Mouse (Mus musculus): ENCODE data around the gene Metap1d. TPM values are rescaled to one million over a fixed set of nuclear protein-coding genes. Genes with fewer than 3 reads are reported as not detected.

Gene Metap1d
- polyA plus RNA-seq, 1 experiment from 2014 or later: 33.4 TPM

GRCm38 (mm10) chr2:71458624-71459023 is 5.5 kb downstream of the Metap1d start:
- H3K4me2 ChIP-seq: no peak overlapping the region
- no peak for ATAC-seq (ENCODE audit: low FRiP score)
- WGBS: 61% methylated on average over 13 of the region's 13 CpGs

DNA sequence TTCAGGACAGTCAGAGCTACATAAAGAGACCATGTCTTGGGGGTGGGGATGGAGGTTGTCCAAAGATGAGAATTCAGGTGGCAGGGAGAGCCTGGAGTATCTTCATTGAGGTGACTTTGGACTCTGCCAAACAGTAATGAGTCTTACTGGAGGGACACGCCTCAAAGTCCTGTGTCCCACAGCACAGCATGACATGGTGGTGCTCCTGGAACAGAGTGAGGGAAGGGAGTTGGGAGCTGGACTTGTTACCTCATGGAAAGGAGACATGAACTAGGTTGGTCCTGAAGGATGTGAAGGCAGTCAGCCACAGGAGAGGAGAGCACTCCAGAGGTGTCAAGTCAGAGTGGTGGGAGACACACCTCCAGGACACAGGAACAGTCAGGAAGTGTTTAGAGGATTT is 6.6 kb downstream of the Metap1d start:
- no peak overlapping the region for H3K4me2 ChIP-seq
- no peaks in the 10 kb centered on the region for H3K27me3 ChIP-seq
- no peak for ATAC-seq (ENCODE audit: low FRiP score)
- no peaks in the 10 kb centered on the region for H3K9me3 ChIP-seq
- no peaks in the 10 kb centered on the region for H3K36me3 ChIP-seq
- no peak overlapping the region for H3K27ac ChIP-seq
- no peaks in the 10 kb centered on the region for H3K4me1 ChIP-seq (replicated peaks)
- H3K4me3 ChIP-seq: no peak overlapping the region
- WGBS: 93% methylated on average over 1 of the region's 1 CpGs
- no peak overlapping the region for H3K9ac ChIP-seq

More at GRCm38 (mm10) chr2:71458624-71459023, 5.5 kb downstream of the Metap1d start:
- Histone ChIP-seq H3K27me3 (no peaks in the 10 kb centered on the region), H3K4me1 (replicated peaks) (0 out of 2 replicates have a peak, but pooled peaks cover 3% of the 10 kb centered on the region), H3K9me3 (no peaks in the 10 kb centered on the region), H3K9ac (no peak overlapping the region), H3K27ac (no peak overlapping the region), H3K4me3 (no peak overlapping the region), H3K36me3 (no peaks in the 10 kb centered on the region)

DNA sequence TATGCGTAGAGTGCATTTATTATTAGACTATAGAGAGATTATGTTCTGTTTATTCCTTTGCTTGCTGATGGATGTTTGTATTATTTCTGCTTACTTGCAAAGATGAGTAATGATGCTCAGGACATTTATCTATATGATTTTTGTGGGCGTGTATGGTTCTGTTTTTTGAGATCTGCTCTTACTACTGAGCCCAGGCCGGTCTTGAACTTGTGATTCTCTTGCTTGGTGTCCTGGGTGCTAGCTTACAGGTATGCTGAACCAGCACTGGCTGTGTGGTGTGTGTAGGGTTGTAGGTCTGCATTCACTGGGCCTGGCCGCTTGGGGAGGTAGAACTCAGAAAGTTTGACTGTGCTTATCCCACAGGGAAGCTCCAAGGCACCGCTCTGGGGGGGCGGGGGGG is 8.1 kb downstream of the Metap1d start:
- ATAC-seq (ENCODE audit: low FRiP score): no peak
- H3K4me3 ChIP-seq: no peak overlapping the region
- no peaks in the 10 kb centered on the region for H3K27me3 ChIP-seq
- no peak overlapping the region for H3K4me2 ChIP-seq
- H3K9me3 ChIP-seq: no peaks in the 10 kb centered on the region
- no peak overlapping the region for H3K9ac ChIP-seq
- peaks cover 4% of the 10 kb centered on the region for H3K4me1 ChIP-seq (replicated peaks)
- 76% methylated on average over 6 of the region's 6 CpGs for WGBS
- H3K27ac ChIP-seq: no peak overlapping the region
- H3K36me3 ChIP-seq: no peaks in the 10 kb centered on the region

DNA sequence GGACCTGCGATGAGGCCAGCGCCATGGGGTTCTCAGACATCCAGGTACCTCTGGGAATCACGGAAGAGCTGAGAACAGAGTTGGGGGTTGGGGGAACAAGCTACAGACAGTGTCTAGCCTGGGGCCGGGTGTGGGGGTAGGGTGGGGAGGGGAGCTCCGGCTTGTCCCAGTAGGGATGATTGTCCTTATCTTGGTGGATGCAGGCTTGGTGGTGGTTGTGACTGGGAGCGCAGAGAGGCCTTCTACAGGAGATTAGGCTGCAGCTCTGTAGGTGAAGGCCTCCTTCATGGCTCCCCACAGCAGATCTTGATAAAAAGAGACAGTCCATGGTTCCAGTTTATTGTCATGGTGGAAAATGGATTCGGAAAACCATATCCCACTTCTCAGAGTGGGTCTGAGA is 8.5 kb downstream of the Metap1d start:
- no peak overlapping the region for H3K27ac ChIP-seq
- H3K4me2 ChIP-seq: no peak overlapping the region
- no peak for ATAC-seq (ENCODE audit: low FRiP score)
- no peak overlapping the region for H3K9ac ChIP-seq
- H3K27me3 ChIP-seq: no peaks in the 10 kb centered on the region
- no peaks in the 10 kb centered on the region for H3K36me3 ChIP-seq
- WGBS: 66% methylated on average over 7 of the region's 7 CpGs
- H3K4me1 ChIP-seq (replicated peaks): peaks cover 7% of the 10 kb centered on the region
- H3K4me3 ChIP-seq: no peak overlapping the region
- no peaks in the 10 kb centered on the region for H3K9me3 ChIP-seq

- no peak overlapping the region for H3K4me2 ChIP-seq
- ATAC-seq (ENCODE audit: low FRiP score): no peak
- no peak overlapping the region for H3K9ac ChIP-seq
- WGBS: 88% methylated on average over 4 of the region's 4 CpGs
- no peaks in the 10 kb centered on the region for H3K36me3 ChIP-seq
- H3K27me3 ChIP-seq: no peaks in the 10 kb centered on the region
- H3K27ac ChIP-seq: no peak overlapping the region
- H3K4me1 ChIP-seq (replicated peaks): peaks cover 9% of the 10 kb centered on the region
- no peaks in the 10 kb centered on the region for H3K9me3 ChIP-seq
- H3K4me3 ChIP-seq: no peak overlapping the region
Observed at GRCm38 (mm10) chr2:71462066-71462465, 9.0 kb downstream of the Metap1d start.

- ATAC-seq (ENCODE audit: low FRiP score): no peak
Observed at GRCm38 (mm10) chr2:71462553-71462952, 9.5 kb downstream of the Metap1d start.

DNA sequence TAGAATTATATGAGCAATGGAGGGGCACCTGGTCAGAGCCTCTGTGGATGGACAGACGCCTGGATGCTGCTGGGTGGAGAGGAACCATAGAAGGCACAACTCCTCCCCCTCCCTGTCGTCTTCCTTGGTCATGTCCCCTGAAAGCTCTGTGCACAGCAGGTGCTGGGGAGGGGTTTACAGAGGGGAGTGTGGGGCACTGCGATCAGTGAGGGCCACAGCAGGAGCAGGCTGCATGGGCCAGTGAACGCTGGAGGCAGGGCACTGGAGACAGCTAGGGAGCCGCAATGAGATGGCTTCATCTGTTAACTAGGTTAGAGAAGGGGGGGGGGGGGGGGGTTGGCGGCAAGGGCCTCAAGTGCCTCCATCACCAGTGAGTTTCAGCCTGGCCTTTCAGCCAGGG is 13.0 kb downstream of the Metap1d start:
- ATAC-seq (ENCODE audit: low FRiP score): no peak
- Histone ChIP-seq H3K4me1 (replicated peaks) (peaks cover 9% of the 10 kb centered on the region), H3K4me3 (no peak overlapping the region), H3K4me2 (no peak overlapping the region), H3K27ac (peak overlapping the region; percentile 30; the same call in 1 of the 2 replicates), H3K36me3 (no peaks in the 10 kb centered on the region), H3K9ac (no peak overlapping the region), H3K9me3 (no peaks in the 10 kb centered on the region), H3K27me3 (no peaks in the 10 kb centered on the region)
- 4% methylated on average over 6 of the region's 6 CpGs for WGBS

More at GRCm38 (mm10) chr2:71462553-71462952, 9.5 kb downstream of the Metap1d start:
- 69% methylated on average over 3 of the region's 3 CpGs for WGBS
- no peak overlapping the region for H3K4me3 ChIP-seq
- no peaks in the 10 kb centered on the region for H3K9me3 ChIP-seq
- H3K36me3 ChIP-seq: no peaks in the 10 kb centered on the region
- peaks cover 9% of the 10 kb centered on the region for H3K4me1 ChIP-seq (replicated peaks)
- no peak overlapping the region for H3K9ac ChIP-seq
- no peaks in the 10 kb centered on the region for H3K27me3 ChIP-seq
- H3K4me2 ChIP-seq: no peak overlapping the region
- H3K27ac ChIP-seq: no peak overlapping the region

GRCm38 (mm10) chr2:71466861-71467450 is 13.9 kb downstream of the Metap1d start:
- H3K4me2 ChIP-seq: no peak overlapping the region

GRCm38 (mm10) chr2:71471094-71471493 is 18.0 kb downstream of the Metap1d start:
- WGBS: 89% methylated on average over 6 of the region's 6 CpGs
- no peak for ATAC-seq (ENCODE audit: low FRiP score)

More at GRCm38 (mm10) chr2:71466861-71467450, 13.9 kb downstream of the Metap1d start:
- H3K27me3 ChIP-seq: no peaks in the 10 kb centered on the region
- H3K36me3 ChIP-seq: no peaks in the 10 kb centered on the region
- no peak overlapping the region for H3K27ac ChIP-seq
- no peak overlapping the region for H3K4me3 ChIP-seq
- peaks cover 9% of the 10 kb centered on the region for H3K4me1 ChIP-seq (replicated peaks)
- H3K9me3 ChIP-seq: no peaks in the 10 kb centered on the region
- no peak for ATAC-seq (ENCODE audit: low FRiP score)
- H3K9ac ChIP-seq: no peak overlapping the region
- 55% methylated on average over 11 of the region's 11 CpGs for WGBS

GRCm38 (mm10) chr2:71473830-71474229 is 20.8 kb downstream of the Metap1d start:
- WGBS: 74% methylated on average over 7 of the region's 7 CpGs
- Histone ChIP-seq H3K4me1 (replicated peaks) (peaks cover 14% of the 10 kb centered on the region), H3K4me3 (no peak overlapping the region), H3K9ac (no peak overlapping the region), H3K27ac (no peak overlapping the region), H3K36me3 (no peaks in the 10 kb centered on the region), H3K4me2 (no peak overlapping the region), H3K27me3 (no peaks in the 10 kb centered on the region), H3K9me3 (no peaks in the 10 kb centered on the region)
- ATAC-seq (ENCODE audit: low FRiP score): no peak

More at GRCm38 (mm10) chr2:71471094-71471493, 18.0 kb downstream of the Metap1d start:
- no peak overlapping the region for H3K4me3 ChIP-seq
- no peak overlapping the region for H3K9ac ChIP-seq
- H3K4me2 ChIP-seq: no peak overlapping the region
- H3K9me3 ChIP-seq: no peaks in the 10 kb centered on the region
- H3K4me1 ChIP-seq (replicated peaks): peaks cover 20% of the 10 kb centered on the region
- no peak overlapping the region for H3K27ac ChIP-seq
- H3K36me3 ChIP-seq: no peaks in the 10 kb centered on the region
- H3K27me3 ChIP-seq: no peaks in the 10 kb centered on the region

GRCm38 (mm10) chr2:71474345-71474744 is 21.3 kb downstream of the Metap1d start:
- Histone ChIP-seq H3K27ac (no peak overlapping the region), H3K9ac (no peak overlapping the region), H3K36me3 (no peaks in the 10 kb centered on the region), H3K27me3 (no peaks in the 10 kb centered on the region), H3K4me3 (no peak overlapping the region), H3K4me2 (no peak overlapping the region), H3K4me1 (replicated peaks) (peaks cover 14% of the 10 kb centered on the region), H3K9me3 (no peaks in the 10 kb centered on the region)
- ATAC-seq (ENCODE audit: low FRiP score): no peak
- WGBS: 44% methylated on average over 7 of the region's 7 CpGs

- H3K4me1 ChIP-seq (replicated peaks): peaks cover 19% of the 10 kb centered on the region
- no peaks in the 10 kb centered on the region for H3K9me3 ChIP-seq
- WGBS: 81% methylated on average over 10 of the region's 10 CpGs
- no peak overlapping the region for H3K9ac ChIP-seq
- H3K4me3 ChIP-seq: no peak overlapping the region
- H3K27me3 ChIP-seq: no peaks in the 10 kb centered on the region
- H3K4me2 ChIP-seq: no peak overlapping the region
- no peak overlapping the region for H3K27ac ChIP-seq
- H3K36me3 ChIP-seq: no peaks in the 10 kb centered on the region
- no peak for ATAC-seq (ENCODE audit: low FRiP score)
Observed at GRCm38 (mm10) chr2:71475311-71475710, 22.2 kb downstream of the Metap1d start.

GRCm38 (mm10) chr2:71475760-71476159 is 22.7 kb downstream of the Metap1d start:
- 84% methylated on average over 4 of the region's 4 CpGs for whole genome bisulfite sequencing
- ATAC-seq (ENCODE audit: low FRiP score): no peak
- H3K9ac ChIP-seq: no peak overlapping the region
- no peak overlapping the region for H3K4me3 ChIP-seq
- H3K27ac ChIP-seq: no peak overlapping the region
- no peaks in the 10 kb centered on the region for H3K9me3 ChIP-seq
- no peaks in the 10 kb centered on the region for H3K27me3 ChIP-seq
- H3K36me3 ChIP-seq: no peaks in the 10 kb centered on the region
- peaks cover 19% of the 10 kb centered on the region for H3K4me1 ChIP-seq (replicated peaks)
- no peak overlapping the region for H3K4me2 ChIP-seq
